Mouse (Mus musculus) kidney, adult 9 months (tissue): ENCODE results near the gene Ryr1.
"Not testable (repeated sequence)": the region's sequence is repeated elsewhere in the genome, so short reads cannot be mapped to it uniquely, and the experiment has no call there.

Source experiments
- DNase-seq: peaks from one replicate; pipeline ENCODE4 v3.0.0; 2022

Gene Ryr1

GRCm38 (mm10) chr7:29144006-29144405 lies 19.0 kb upstream of the Ryr1 start:
- DNase-seq = no peak

GRCm38 (mm10) chr7:29141416-29141815 lies 16.4 kb upstream of the Ryr1 start:
- no peak for DNase-seq

DNA sequence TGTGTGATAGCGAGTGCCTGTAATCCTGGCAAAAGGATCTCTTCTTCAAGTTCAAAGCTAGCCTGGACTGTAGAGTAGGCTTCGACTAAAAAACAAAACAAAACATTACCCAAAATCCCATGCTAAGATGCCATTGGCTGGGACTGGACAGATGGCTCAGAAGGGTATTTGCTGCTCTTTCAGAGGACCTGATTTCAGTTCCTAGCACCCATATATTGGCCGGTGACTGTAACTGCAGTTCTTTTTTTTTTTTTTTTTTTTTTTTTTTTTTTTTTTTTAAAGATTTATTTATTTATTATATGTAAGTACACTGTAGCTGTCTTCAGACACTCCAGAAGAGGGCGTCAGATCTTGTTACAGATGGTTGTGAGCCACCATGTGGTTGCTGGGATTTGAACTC lies 14.3 kb upstream of the Ryr1 start:
- DNase-seq = not testable (repeated sequence)

- DNase-seq = no peak
Measured at GRCm38 (mm10) chr7:29137429-29137828, 12.4 kb upstream of the Ryr1 start.

DNA sequence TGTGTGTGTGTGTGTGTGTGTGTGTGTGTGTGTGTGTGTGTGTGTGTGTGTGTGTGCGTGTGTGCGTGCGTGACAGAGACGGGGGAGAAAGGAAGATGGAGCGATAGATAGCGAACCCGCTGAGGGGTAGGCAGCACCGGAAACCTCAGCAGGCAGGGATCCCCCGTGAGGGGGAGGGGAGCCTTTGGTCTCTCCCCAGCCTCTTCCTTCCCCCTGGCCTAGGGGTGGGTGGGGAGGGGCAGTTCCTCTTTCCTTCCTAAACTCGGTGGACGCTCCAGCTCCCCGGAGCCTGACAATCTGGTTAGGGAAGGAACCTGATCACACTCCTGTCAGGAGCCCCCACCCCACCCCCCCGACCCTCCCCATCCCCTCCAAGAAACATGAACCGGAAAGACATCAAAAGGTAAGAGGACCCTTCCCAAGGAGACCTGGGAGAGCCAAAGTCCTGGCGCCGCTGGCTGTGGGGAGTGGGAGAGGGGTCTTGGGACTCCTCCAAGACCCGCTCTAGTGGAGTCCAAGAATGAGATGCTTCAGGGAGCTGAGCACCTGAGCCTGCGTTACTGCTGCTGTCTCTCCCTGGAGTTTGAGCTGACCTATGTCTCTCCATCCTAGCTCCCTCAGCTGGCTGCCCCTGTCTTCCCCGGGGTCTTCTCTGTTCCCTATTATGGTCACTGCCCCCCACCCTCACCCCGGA lies 9.9 kb upstream of the Ryr1 start, which contains the start of gene Rasgrp4:
Gene Rasgrp4, plus strand, starts transcription at position 159 of the 694 bp plus-strand sequence.
- no peak for DNase-seq

DNA sequence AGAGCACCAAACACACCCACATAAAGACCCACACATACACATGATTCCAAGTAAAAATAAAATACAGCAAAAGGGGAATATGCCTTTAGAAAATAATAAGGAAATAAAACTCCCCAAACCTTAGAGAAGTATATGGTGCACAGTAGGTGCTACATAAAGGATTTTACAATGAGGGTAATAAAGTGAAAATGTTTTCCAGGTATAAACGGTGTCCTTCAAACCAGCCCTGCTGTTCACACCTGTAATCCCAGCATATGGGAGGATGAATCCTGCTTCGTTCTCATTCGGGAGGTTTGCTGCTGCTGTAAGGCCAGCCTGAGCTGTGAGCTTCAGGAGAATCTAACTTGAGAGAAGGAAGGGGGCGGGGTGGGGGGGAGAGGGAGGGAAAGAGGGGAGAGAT lies 9.3 kb upstream of the Ryr1 start:
- no peak for DNase-seq

DNA sequence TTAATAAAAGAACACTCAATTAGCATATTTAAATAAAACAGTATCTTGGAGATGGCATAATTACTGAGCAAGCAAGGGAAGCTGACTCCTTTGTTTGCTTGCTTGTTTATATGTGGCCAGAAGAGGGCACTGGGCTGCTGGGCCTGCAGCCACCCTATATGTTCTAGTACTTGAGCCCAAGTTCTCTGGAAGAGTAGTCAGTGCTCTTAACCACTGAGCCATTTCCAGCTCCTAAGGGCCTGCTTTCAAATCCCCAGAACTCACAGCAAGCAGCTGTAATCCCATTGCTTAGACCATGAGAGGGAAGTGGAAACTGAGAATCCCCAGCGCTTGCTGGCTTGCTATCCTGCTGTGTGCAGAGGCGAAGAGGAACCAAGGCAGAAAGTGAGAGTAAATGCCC lies 3.7 kb upstream of the Ryr1 start:
- DNase-seq = peak; percentile 12

GRCm38 (mm10) chr7:29126173-29126915 lies 1.4 kb upstream of the Ryr1 start:
- peak; percentile 82 for DNase-seq

DNA sequence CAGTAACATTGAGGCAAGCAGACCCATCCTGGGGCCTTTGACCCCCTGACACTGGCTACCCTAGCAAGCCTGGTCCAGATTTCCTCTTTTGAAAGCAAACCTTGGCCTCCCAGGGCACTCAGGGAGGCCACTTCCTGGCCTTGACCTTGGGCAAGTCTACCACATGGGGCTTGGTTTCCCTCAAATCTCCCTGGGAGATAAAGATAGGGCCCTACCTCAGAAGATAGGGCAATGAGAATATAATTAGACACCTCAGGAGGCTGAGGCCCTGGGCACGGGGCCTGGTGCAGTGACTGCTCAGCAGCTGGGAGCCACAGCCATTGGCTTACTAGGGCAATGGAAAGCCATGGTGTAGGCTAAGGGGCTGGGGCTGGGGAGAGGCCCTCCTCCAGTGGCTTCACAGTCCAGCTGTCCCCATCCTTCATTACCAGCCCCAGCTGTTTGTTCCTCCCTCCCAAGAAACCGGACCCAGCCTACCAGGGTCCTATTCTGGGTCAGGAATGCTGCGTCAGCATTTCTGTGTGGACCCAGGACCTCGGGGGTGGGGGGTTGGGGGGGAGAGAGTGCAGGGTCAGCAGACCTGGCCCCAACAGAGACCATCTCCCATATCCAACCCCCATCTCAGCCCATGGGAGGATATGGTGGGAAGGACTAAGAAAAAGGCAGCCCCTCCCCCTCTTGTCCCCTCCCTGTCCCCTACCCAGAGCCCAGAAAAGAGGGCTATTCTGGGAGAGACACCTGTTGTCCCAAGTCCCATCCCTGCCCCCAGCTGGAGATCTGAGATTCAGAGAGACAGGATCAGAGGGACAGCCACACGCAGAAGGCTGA lies 1.2 kb downstream of the Ryr1 start:
- no peak for DNase-seq

DNA sequence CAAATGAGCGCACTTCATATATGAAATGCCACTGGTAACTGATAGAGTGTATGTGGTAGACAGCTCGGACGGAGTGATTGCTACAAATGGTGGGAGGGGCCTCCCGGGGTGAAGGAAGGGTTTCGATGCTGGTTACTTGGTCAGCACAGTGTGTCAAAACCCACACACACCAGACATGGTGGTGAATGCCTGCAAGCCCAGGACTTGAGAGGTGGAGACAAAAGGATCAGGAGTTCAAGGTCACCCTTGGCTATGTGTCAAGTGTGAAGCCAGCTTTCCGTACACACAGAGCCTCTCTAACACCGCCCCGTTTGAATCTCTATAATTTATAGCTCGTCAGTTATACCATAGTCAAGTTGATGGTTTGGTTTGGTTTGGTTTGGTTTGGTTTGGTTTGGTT lies 2.2 kb downstream of the Ryr1 start:
- no peak for DNase-seq

- no peak for DNase-seq
Measured at GRCm38 (mm10) chr7:29119526-29119925, 5.5 kb downstream of the Ryr1 start.

DNA sequence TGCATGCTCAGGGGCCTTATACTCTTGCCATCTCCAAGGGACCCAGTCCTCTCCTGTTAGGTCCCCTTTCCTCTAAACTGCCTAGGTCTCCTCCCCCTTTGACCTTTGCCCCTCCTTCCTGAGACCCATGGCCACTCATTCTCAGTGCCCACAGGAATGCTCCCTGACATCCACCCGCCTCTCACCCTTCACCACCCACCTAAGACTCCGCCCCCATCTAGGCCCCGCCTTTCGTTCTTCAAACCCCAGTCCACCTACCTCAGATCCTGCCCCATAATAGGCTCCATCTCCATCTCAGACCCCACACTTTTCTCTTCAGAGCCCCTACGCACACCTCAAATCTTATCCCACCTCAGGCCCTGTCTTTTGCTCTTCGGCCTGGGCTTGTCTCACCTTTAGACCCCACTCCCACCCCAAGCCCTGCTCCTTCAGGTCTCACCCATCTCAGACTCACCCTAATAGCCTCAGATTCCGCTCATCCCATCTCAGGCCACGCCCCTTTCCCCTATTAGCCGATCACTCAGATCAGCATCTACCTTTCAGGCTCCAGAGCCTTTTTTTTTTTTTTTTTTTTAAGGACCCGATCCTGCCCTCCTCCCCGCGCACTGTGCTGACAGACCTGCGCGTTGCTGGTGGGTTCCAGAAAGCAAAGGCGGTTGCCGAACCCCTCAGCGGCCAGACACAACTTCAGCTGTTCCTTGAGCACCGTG lies 6.7 kb downstream of the Ryr1 start:
- no peak for DNase-seq

DNA sequence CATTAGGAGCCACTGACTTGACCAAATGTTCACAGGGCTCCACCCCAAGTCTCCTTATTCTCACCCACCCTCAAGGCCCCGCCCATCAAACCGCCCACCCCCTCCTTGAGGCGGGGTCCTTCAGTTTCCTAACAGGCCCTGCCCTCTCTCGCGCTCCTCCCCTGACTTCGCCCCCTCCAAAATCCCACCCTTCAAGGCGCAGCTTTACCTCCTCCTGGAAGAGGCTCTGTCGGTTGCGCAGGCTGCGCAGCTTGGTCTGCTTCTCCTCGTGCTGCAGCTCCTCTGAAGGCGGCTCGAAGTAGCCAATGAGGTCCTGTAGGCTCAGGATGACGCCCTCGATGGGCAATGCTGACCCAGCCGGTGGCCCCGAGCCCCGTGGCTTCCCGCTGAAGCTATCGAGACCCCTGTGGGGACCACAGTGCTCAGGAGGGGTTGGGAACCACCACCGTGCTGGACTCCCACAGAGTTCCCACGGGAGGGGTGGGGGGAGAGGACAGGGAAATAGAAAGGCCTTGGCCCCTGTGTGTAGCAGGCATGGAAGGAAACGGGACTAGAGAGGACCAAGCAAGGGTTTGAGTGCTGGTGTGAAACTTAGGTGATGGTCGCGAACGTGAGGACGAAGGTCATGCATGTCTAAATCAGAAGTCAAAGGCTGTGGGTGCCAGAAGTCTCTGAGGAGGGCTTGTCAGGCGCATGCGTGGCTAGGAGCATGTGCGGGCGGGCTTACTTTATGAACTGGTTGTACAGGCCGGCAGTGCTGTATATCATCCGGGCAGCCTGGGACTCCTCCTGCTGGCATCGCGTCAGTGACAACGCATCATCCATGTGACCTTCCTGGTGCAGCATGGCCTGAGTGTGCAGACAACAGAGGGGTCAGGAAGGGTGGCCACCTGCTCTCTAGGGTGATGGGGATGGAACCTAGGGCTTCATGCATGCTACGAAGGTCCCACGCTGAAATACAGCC lies 15.7 kb downstream of the Ryr1 start:
- peak; percentile 14 for DNase-seq

DNA sequence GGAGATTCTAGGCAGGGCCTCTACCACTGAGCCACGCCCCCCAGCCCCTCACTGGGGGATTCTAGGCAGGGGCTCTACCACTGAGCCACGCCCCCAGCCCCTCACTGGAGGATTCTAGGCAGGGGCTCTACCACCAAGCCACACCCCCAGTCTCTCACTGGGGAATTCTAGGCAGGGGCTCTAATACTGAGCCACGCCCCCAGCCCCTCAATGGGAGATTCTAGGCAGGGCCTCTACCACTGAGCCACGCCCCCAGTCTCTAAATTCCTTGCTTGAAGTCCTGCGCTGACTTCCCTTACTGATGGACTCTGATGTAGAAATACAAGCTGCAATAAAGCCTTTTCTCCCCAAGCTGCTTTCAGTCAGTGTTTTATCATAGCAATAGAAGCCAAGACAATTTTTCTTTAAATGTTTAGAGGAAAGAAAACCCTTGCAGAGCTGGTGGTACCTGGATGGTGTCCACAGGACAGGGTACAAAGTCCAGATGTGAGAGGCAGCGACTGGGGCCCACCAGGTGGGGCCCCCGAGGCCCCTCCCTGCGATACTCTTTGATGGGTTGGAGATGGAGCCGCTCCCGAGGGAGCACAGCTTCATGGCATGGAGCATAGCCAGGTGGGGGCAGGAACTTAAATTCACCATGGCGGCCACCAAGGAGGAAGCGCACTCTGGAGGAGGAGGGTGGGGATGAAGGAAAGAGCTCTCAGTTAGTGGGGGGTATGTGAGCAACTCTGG lies 23.5 kb downstream of the Ryr1 start:
- DNase-seq = no peak

GRCm38 (mm10) chr7:29097131-29097530 lies 27.8 kb downstream of the Ryr1 start:
- no peak for DNase-seq

DNA sequence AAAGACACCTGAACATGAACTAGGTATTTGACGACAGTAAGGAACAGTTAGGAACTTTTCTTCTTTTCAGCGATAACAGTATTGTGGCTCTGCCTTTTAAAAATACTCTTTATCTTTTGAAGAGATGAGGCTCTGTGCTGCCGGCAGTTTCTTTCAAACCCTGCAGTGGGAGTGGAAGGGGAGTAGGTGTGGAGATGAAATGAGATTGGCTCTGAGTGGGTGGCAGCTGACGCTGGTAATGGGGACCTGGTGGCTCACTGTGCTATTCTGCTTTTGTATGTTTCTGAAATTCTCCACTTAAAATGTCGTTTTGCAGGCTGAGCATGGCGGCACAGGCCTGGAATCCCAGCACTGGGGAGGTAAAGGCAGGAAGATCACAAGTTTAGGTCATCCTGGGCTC lies 36.2 kb downstream of the Ryr1 start:
- DNase-seq = no peak

DNA sequence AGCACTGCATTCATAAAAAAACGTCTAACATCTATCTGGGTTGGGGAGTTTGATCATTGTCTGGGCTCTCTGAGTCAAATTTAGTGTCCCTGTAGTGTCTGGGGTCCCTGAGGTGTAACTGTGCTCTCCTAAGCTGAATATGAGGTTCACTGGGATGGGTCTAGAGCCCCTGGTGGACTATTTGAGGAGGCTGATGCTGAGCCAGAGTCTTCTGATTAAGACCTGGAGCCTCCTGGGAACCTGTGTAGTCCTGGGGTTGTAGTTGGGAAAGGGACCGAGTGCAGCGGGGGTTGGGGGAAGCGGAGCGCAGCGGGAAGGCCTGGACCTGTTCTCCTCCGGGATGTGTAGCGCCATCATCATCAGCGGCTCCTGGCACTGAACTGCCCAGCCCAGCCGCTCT lies 38.1 kb downstream of the Ryr1 start:
- no peak for DNase-seq

DNA sequence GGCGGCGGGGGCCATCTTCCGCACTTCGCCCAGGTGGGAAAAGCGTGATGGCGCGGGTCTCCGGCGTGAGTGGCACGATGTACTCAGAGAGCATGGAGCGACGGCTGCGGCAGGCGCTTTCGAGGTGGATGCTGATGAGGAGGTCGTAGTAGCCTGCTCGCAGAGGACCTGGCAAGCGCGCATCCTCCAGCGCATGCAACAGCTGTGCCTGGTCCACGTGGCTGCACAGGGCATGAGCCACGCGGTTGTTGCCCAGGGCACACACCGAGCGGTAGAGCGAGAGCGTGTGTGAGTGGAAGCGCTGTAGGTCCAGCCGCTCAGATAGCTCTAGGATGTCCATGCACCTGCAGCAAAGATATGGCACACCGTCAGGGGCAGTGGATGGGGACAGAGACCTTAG lies 39.0 kb downstream of the Ryr1 start:
- no peak for DNase-seq

GRCm38 (mm10) chr7:29084411-29084810 lies 40.6 kb downstream of the Ryr1 start:
- DNase-seq = no peak

DNA sequence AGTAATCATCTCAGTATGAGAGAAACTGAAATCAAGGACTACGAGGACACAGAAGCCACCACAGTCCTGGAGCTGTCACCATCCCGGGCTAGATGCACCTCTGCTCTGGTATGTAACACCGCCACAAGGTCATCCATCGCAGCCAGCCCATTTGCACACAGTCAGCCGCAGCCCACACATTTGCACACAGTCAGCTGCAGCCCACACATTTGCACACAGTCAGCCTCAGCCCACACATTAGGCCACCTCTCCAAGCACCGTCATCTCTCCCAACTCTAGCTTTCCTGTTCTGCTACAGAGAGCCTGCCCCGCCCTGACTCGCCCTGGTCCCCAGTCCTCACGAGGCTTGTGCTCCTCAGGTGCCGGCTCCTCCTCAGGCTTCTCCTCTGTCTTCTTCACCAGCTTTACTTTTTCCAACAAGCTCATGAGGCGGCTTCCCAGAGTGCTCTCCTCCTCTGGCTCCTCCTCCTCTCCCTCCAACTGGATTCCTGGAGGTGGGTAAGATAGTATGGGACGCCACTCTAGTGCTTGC lies 45.5 kb downstream of the Ryr1 start:
- DNase-seq = no peak

DNA sequence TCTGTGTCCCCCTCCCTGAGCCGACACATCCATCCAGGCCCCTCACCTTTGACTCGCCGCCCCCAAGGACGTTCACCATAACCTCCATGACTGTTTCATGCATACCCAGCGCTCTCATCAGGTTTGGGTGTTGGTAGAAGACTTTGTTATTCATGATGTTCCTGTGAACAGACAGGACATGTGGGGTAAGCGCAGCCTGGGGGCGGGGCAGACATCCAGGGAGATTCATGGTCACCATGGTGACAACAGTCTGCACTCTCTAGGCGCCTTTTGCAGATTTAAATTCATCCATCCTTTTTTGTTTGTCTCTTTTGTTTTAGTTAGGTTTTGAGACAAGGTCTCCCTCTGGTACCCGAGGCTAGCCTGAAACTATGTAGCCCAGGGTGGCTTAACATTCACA lies 48.0 kb downstream of the Ryr1 start:
- no peak for DNase-seq
